In genomic region chr2:22961681-22962080, GRCm38 (mm10) we compare ENCODE assay signal across 24 mouse cellular contexts.
A peak's percentile ranks its signal among the peaks of the same experiment; 100 is the strongest.
DNase-seq lines count a peak whose midpoint lies in the region; ATAC-seq and TF ChIP-seq lines count a peak whose summit lies in the region.
"Had no signal": no experiment of that assay in that cellular context is flagged by ENCODE, and none has a peak within 500 bp of the region (broad histone marks: within the 10 kb centered on the region; RNA-seq: fewer than 3 reads in every experiment).

No protein-coding gene starts in this region.

- H3K4me3 ChIP-seq in forebrain, postnatal 0 days (ENCODE audit: low read depth, low read length), result no peak overlapping the region
- H3K4me3 ChIP-seq in forebrain, embryonic 10.5 days, result no peak overlapping the region
- no peak overlapping the region for H3K4me3 ChIP-seq in left cerebral cortex, adult 2 months
- no peak overlapping the region for H3K4me3 ChIP-seq in E14TG2a.4 (replicated peaks; ENCODE audit: low read length)
- no peak overlapping the region for H3K4me3 ChIP-seq in cortical plate, adult 2 months (ENCODE audit: insufficient read depth, low read length)
- no peak overlapping the region for H3K4me3 ChIP-seq in midbrain, postnatal 0 days (ENCODE audit: low read depth, low read length)
- H3K4me3 ChIP-seq: embryonic facial prominence, embryonic 12.5 days; forebrain, embryonic 12.5 days; heart, embryonic 12.5 days; hindbrain, embryonic 10.5 days; intestine, embryonic 15.5 days; kidney, embryonic 15.5 days; liver, embryonic 12.5 days; lung, embryonic 15.5 days had no signal

- H3K27me3 ChIP-seq in forebrain, postnatal 0 days (ENCODE audit: insufficient read depth, low read length), result no peaks in the 10 kb centered on the region
- H3K27me3 ChIP-seq in forebrain, embryonic 10.5 days (ENCODE audit: poor library complexity, severe bottlenecking), result no peaks in the 10 kb centered on the region
- no peaks in the 10 kb centered on the region for H3K27me3 ChIP-seq in E14TG2a.4 (ENCODE audit: insufficient read depth, low read length)
- no peaks in the 10 kb centered on the region for H3K27me3 ChIP-seq in midbrain, postnatal 0 days (ENCODE audit: insufficient read depth, low read length)
- H3K27me3 ChIP-seq: CH12.LX; embryonic facial prominence, embryonic 12.5 days; forebrain, embryonic 12.5 days; heart, embryonic 12.5 days; intestine, embryonic 15.5 days; kidney, embryonic 15.5 days; liver, embryonic 12.5 days; lung, embryonic 15.5 days had no signal

- TF ChIP-seq POLR2A in cortical plate, adult 2 months (IDR thresholded peaks at IDR 0.05; ENCODE audit: extremely low read depth, insufficient read depth, low read length), result no peak

- 100% methylated on average over 2 of the region's 2 CpGs for WGBS in forebrain, postnatal 0 days
- 93% methylated on average over 2 of the region's 2 CpGs for WGBS in forebrain, embryonic 10.5 days
- WGBS in midbrain, postnatal 0 days, result 98% methylated on average over 2 of the region's 2 CpGs

- no peaks in the 10 kb centered on the region for H3K4me1 ChIP-seq in forebrain, postnatal 0 days (ENCODE audit: insufficient read depth)
- H3K4me1 ChIP-seq in forebrain, embryonic 10.5 days, result no peaks in the 10 kb centered on the region
- H3K4me1 ChIP-seq in E14TG2a.4 (replicated peaks; ENCODE audit: low read depth, low read length), result peaks cover 22% of the 10 kb centered on the region
- peaks cover 3% of the 10 kb centered on the region; the same call in 1 of the 2 replicates for H3K4me1 ChIP-seq in cortical plate, adult 2 months (ENCODE audit: control insufficient read depth, insufficient read depth, low read length)
- H3K4me1 ChIP-seq in midbrain, postnatal 0 days (ENCODE audit: insufficient read depth, low read length), result no peaks in the 10 kb centered on the region
- H3K4me1 ChIP-seq: embryonic facial prominence, embryonic 12.5 days; forebrain, embryonic 12.5 days; heart, embryonic 12.5 days; hindbrain, embryonic 10.5 days; intestine, embryonic 15.5 days; kidney, embryonic 15.5 days; lung, embryonic 15.5 days had no signal

- TF ChIP-seq CTCF in forebrain, postnatal 0 days (IDR thresholded peaks at IDR 0.05; ENCODE audit: low read depth), result 0 out of 2 replicates have a peak, but pooled peaks have one; percentile 9
- peak; percentile 29 for TF ChIP-seq CTCF in left cerebral cortex, adult 2 months (IDR thresholded peaks at IDR 0.05)
- TF ChIP-seq CTCF in E14TG2a.4 (conservative IDR thresholded peaks at IDR 0.05; ENCODE audit: low read length), result peak; percentile 28
- no peak for TF ChIP-seq CTCF in cortical plate, adult 2 months (IDR thresholded peaks at IDR 0.05; ENCODE audit: extremely low read depth, insufficient read depth, low read length)
- TF ChIP-seq CTCF in midbrain, postnatal 0 days (IDR thresholded peaks at IDR 0.05), result no peak

- no peak for DNase-seq in forebrain, postnatal 0 days
- DNase-seq in forebrain, embryonic 10.5 days (ENCODE audit: extremely low spot score, low spot score), result no peak
- DNase-seq in left cerebral cortex, adult 2 months (ENCODE audit: extremely low spot score in 1 of 2, low spot score in 2 of 2), result no peak
- DNase-seq in left cerebral cortex, postnatal 10 days (ENCODE audit: extremely low spot score in 1 of 2, low spot score in 2 of 2), result no peak
- DNase-seq in embryo, embryonic 9.5 days (ENCODE audit: extremely low spot score), result no peak
- no peak for DNase-seq in midbrain, postnatal 0 days (ENCODE audit: low spot score)
- DNase-seq: adrenal gland, adult 2 months; cerebellum, adult 11 months; cerebellum, postnatal 10 days; heart, postnatal 10 days; kidney, postnatal 4 days had no signal

- intact Hi-C loops in left cerebral cortex, adult 2 months (cut with DNase I), result loop anchor here (5.0 kb wide), 2 partner anchors 41 to 61 kb away; no protein-coding TSS in a partner anchor
- intact Hi-C loops in left cerebral cortex, postnatal 10 days (cut with DNase I), result no loop called here

- H3K36me3 ChIP-seq in forebrain, postnatal 0 days (ENCODE audit: insufficient read depth), result no peaks in the 10 kb centered on the region
- peaks cover 13% of the 10 kb centered on the region; the same call in 1 of the 2 replicates for H3K36me3 ChIP-seq in forebrain, embryonic 10.5 days (replicated peaks)
- 0 out of 2 replicates have a peak, but pooled peaks cover 4% of the 10 kb centered on the region for H3K36me3 ChIP-seq in E14TG2a.4 (ENCODE audit: insufficient read depth, low read length)
- H3K36me3 ChIP-seq in midbrain, postnatal 0 days (ENCODE audit: insufficient read depth, low read length), result no peaks in the 10 kb centered on the region
- H3K36me3 ChIP-seq: embryonic facial prominence, embryonic 12.5 days; forebrain, embryonic 12.5 days had no signal

- no peak for ATAC-seq in forebrain, postnatal 0 days
- no peak for ATAC-seq in midbrain, postnatal 0 days (ENCODE audit: low FRiP score)
- ATAC-seq: hindbrain, embryonic 16.5 days; intestine, embryonic 15.5 days; liver, embryonic 12.5 days had no signal

- H3K9me3 ChIP-seq in forebrain, postnatal 0 days (ENCODE audit: low read length), result no peaks in the 10 kb centered on the region
- no peaks in the 10 kb centered on the region for H3K9me3 ChIP-seq in forebrain, embryonic 10.5 days
- H3K9me3 ChIP-seq in E14TG2a.4 (ENCODE audit: low read length), result no peaks in the 10 kb centered on the region
- no peaks in the 10 kb centered on the region for H3K9me3 ChIP-seq in midbrain, postnatal 0 days (ENCODE audit: low read length)
- H3K9me3 ChIP-seq: embryonic facial prominence, embryonic 12.5 days; forebrain, embryonic 12.5 days; heart, embryonic 12.5 days; hindbrain, embryonic 10.5 days; intestine, embryonic 15.5 days; kidney, embryonic 15.5 days; liver, embryonic 12.5 days; lung, embryonic 15.5 days had no signal

- no peak overlapping the region for H3K9ac ChIP-seq in forebrain, postnatal 0 days
- no peak overlapping the region for H3K9ac ChIP-seq in midbrain, postnatal 0 days (replicated peaks; ENCODE audit: low read length, poor library complexity, severe bottlenecking)
- H3K9ac ChIP-seq: embryonic facial prominence, embryonic 12.5 days; forebrain, embryonic 12.5 days; heart, embryonic 12.5 days; intestine, embryonic 15.5 days; kidney, embryonic 15.5 days; liver, embryonic 12.5 days; lung, embryonic 15.5 days had no signal

- H3K27ac ChIP-seq in forebrain, postnatal 0 days (ENCODE audit: low read depth, low read length), result no peak overlapping the region
- H3K27ac ChIP-seq in forebrain, embryonic 10.5 days, result no peak overlapping the region
- H3K27ac ChIP-seq in left cerebral cortex, adult 2 months, result no peak overlapping the region
- peak overlapping the region; percentile 42; the same call in 1 of the 2 replicates for H3K27ac ChIP-seq in cortical plate, adult 2 months (ENCODE audit: insufficient read depth, low read length)
- H3K27ac ChIP-seq in midbrain, postnatal 0 days (ENCODE audit: low read depth, low read length), result no peak overlapping the region
- H3K27ac ChIP-seq: embryonic facial prominence, embryonic 12.5 days; forebrain, embryonic 12.5 days; hindbrain, embryonic 10.5 days; intestine, embryonic 15.5 days; kidney, embryonic 15.5 days; liver, embryonic 12.5 days; lung, embryonic 15.5 days had no signal

- H3K4me2 ChIP-seq in forebrain, postnatal 0 days (ENCODE audit: low read depth), result no peak overlapping the region
- H3K4me2 ChIP-seq in midbrain, postnatal 0 days (ENCODE audit: low read depth, low read length, poor library complexity, severe bottlenecking), result no peak overlapping the region
- H3K4me2 ChIP-seq: embryonic facial prominence, embryonic 12.5 days; forebrain, embryonic 12.5 days; heart, embryonic 12.5 days; intestine, embryonic 15.5 days; kidney, embryonic 15.5 days; liver, embryonic 12.5 days; lung, embryonic 15.5 days; midbrain, embryonic 11.5 days had no signal

Comparison
In these comparisons a context has a peak if more than half of its experiments do, and no peak if none do; other contexts are left out.
1. CTCF ChIP-seq: peak in forebrain, postnatal 0 days (single experiment), left cerebral cortex, adult 2 months (single experiment) and E14TG2a.4 (single experiment); none in cortical plate, adult 2 months (single experiment) and midbrain, postnatal 0 days (single experiment).